Mouse (Mus musculus): Measurements from ENCODE around the gene Kif3a.

Kif3a gene

DNA sequence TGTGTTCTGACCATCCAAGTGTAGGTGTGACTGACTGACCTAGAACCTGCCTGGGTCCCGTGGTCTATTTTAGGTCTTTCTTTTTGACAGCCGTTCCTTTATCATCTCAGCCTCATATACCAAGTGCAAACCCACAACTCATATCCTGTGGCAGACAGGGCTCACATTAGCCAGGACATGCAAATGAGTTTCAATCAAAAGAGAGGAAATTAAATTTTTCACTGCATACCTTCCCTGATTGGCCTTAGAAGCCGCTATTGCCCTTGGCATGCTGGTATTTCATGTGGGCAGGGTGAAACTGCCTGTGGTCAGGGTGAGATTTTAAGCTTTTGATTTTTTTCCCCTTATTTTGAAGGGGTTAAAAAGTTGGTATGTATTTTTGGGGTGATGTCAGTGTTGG is 42.5 kb downstream of the Kif3a start:
- no peak for ATAC-seq (ENCODE audit: insufficient number of reproducible peaks, low FRiP score, low TSS enrichment)

DNA sequence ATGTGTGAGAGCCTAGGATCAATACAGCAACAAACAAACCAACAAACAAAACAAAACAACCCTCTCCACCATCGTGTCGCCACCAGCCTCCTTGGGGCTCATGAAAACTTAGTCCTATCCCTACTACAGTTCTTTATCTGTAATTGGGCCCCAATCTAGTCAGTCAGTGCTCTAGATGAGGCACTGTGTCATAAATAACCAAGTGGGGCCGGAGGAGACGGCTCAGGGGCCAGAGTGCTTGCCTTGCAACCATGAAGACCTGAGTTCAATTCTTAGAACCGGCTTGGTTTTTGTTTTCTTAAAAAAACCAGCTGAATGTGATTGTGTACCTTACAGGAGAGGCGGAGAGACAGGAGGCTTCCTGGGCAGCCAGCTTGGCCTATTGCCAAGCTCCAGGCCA is 48.0 kb downstream of the Kif3a start:
- ATAC-seq (ENCODE audit: insufficient number of reproducible peaks, low FRiP score, low TSS enrichment), result no peak

DNA sequence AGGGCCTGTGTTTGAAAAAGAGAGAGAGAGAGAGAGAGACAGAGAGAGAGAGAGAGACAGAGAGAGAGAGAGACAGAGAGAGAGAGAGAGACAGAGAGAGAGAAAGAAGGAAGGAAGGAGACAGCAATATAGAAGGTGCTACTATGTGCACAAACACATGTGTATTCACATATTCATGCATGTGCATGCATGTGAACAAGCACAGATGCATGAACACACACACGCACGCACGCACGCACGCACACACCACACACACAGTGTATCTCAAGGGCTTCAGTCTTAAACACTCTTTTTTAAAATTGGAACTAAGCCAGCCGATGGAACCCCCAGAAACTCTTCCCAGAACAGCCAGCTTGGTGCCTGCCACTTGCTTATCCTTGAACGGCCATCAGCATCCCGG is 48.4 kb downstream of the Kif3a start:
- no peak for ATAC-seq (ENCODE audit: insufficient number of reproducible peaks, low FRiP score, low TSS enrichment)

DNA sequence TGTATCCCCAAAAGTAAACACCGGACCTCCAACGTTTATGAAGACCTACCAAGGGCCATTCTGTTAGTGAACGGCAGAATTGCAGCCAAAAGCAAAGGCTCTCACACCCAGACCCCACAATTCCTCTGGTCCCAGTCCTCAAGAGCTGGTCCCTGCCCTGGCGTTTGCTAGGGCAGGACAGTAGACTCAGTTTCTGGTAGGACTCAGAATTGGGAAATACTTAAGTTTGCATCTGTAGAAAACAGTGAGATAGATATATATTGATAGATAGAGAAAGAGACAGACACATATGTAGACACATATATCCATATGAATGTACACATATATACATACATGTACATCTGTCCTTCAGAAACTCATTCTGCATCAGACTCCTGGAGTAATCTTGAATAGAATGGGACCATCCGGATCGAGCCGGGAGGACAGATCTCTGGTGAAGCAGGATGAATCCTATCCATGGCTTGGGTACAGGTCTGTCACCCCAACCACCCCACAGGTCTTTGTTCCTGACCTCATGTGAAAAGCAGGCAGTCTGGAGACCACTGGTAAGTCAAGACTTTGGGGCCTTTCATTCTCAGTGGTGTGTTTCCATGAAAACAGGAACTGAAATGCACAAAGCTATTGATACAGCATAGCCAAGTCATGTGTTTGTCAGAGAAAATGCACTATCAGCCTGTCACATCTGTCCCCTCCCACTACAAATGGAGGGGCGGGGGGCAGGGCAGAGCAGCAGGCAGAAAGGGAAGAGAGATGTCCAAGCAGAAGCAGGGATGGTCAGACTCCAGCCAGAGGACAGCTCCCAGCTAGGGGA is 49.8 kb downstream of the Kif3a start:
- no peak for ATAC-seq (ENCODE audit: insufficient number of reproducible peaks, low FRiP score, low TSS enrichment)

DNA sequence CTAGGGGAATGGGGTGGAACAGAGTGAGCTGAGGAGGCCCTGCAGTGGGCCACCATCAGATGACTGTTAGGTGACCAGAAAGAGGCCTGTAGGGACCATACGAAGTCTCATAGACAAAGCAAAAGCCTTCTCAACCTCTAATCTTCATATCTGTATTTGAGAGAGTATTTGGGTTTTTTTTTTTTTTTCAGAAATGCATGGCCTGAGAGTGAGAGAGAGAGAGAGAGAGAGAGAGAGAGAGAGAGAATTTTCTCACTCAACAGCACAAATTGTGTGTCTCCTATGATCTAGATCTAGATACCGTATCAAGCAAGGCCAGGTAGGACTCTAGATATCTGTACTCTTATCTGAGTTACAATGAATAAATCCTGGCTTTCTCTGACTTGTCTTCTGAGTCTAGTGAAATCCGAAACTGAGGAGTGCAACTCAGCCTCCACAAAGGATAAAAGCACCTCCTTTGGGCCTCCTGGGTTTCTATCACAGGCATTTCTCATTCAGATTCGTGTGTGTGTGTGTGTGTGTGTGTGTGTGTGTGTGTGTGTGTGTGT is 50.5 kb downstream of the Kif3a start:
- no peak for ATAC-seq (ENCODE audit: insufficient number of reproducible peaks, low FRiP score, low TSS enrichment)

DNA sequence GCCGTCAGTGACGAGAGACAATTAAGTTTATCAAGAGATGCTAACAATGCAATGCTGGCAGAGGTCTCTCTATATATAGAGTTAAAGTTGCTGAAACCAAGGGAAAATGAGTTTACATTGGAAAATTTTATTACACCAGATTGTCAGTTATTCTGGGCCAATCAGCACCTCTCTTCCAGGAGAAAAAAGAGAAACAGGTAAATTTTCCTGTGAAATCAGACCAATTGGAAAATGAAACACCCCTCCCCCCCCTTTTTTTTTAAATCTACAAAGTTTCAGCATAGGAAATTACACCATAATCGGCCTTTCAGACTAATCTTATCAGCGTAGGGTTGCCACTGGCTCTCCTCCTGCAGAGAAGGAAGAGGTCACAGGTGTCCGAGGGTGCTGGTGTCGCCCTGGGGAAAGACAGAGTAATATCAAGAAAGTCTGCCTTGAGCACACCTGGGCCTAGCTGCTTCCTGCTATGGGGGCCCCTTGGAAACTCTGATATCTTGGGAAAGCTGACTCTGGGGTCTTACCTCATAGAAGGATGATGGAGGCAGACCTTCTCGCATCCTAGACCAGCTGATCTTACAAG is 51.5 kb downstream of the Kif3a start, which contains the start of gene Il4:
Gene Il4, minus strand, starts transcription at position 51 of the 580 bp plus-strand sequence.
- no peak for ATAC-seq (ENCODE audit: insufficient number of reproducible peaks, low FRiP score, low TSS enrichment)

DNA sequence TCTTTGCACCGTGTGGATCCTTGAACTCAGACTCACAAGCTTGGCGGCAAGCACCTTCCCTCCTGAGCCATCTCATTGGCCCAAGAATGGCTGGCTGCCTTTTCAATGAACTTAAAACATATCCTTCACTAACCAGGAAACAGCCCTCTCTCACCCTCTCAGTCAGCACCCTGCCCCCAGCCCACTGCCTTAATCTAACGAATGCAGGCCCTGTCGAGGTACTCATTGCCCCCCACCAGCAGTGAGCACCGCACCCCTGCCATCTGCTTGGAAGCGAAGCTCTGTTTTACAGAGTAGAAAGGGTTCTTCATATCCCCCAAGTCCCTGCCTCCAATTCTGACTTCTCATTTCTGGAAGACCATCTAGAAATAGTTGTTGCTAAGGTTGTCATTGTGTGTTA is 52.2 kb downstream of the Kif3a start:
- no peak for ATAC-seq (ENCODE audit: insufficient number of reproducible peaks, low FRiP score, low TSS enrichment)

DNA sequence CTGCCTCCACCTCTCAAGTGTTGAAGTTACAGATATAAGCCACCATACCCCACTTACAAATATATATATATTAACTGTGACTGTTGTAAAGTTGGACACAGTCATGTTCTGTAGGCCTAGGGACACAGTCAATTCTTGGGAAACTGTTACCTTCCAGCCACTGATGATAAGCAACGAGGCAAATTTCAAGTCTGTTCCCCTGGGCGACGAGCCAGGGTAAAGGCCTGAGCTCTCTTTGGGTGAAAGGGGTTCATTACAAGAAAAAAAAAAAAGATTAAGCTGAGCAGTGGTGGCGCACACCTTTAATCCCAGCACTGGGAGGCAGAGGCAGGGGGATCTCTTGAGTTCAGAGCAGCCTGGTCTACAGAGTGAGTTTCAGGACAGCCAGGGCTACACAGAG is 52.9 kb downstream of the Kif3a start:
- ATAC-seq (ENCODE audit: insufficient number of reproducible peaks, low FRiP score, low TSS enrichment), result no peak

DNA sequence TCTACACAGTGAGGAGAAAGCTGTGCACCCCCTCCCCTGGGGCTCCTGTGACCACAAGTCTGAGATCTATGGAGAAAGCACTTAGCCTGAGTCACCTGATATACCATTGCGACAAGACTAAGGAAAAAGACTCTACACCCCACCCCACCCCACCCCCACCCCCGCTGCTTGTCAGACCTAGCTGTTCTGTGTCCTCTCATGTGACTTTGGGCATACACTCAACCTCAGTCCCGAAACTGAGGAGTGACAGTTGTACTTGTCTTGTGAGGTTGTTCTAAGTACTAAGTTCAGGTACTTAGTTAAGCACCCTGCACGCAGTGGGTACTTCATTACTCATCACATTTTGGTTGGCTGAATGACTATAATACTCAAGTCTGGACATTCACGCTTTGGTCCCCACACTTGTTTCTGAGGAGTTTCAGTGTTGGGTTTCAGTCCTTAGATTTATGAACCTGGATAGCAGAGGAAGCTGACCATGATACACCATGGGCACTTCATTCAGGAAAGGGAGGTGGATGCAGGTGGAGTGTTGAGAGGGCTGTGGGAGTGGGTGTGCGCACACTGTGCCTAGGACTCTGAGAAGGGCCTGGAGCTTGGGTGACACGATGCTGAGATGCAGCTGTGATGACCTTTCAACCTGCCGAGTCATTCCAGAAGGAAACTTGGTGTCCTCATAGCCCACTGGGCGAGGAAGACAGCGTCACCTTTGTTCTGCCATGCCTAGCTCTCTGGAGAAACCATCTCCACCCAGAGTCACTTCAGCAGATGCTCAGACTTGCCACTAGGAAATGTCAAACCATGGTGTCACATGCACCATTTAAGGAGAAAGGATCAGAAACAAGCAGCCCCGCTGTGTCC is 54.6 kb downstream of the Kif3a start:
- ATAC-seq (ENCODE audit: insufficient number of reproducible peaks, low FRiP score, low TSS enrichment), result no peak

DNA sequence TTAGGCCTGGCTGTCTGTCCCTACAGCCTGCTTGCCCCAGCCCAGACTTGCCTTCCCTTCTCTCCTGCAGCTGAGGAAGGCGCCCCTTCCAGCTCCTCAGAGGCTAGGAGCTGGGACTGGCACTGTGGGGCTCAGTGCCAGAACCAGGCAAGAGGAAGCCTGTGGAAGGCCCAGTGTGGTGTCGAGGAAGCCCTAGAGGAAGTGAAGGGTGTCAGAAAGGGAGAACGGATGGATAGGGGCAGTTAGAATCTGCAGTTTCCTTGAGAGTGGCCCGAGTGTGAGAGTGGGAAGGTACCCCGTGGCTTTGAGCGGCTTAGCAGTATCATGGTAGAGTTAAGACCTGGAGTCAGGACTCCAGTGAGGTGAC is 55.2 kb downstream of the Kif3a start:
- ATAC-seq (ENCODE audit: insufficient number of reproducible peaks, low FRiP score, low TSS enrichment), result no peak

DNA sequence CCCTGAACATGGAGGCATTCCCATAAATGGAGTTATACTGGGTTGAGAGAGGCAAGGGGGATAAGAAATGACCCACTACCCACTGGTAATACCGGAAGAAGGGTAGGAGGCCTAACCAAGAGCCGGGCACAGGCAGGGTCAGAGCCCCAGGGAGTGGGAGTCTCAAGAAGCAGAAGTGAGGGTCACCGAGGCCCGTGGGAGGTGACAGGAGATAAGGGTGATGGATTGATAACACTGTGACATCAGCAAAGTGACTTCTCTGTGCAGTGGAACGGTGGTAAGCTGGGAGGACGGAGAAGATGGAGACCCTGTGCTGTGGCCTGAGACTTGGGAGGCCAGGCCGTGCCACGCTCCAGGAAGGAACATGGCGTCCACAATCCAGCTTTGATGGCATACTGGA is 56.4 kb downstream of the Kif3a start:
- ATAC-seq (ENCODE audit: insufficient number of reproducible peaks, low FRiP score, low TSS enrichment), result no peak

DNA sequence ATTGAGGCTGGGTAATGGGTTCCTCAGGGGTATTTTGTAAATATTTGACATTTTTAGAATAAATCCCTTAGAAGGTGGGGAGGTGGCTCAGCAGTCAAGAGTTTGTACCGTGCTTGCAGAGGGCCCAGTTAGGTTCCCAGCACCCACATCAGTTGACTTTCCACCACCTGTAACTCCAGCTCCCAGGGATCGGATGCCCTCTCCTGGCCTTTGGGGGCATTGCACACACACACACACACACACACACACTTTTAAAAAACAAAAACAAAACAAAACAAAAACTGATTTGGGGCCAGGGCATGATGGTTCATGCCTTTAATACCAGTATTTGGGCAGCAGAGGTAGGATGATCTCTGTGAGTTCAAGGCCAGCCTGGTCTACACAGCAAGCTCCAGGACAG is 56.9 kb downstream of the Kif3a start:
- no peak for ATAC-seq (ENCODE audit: insufficient number of reproducible peaks, low FRiP score, low TSS enrichment)

DNA sequence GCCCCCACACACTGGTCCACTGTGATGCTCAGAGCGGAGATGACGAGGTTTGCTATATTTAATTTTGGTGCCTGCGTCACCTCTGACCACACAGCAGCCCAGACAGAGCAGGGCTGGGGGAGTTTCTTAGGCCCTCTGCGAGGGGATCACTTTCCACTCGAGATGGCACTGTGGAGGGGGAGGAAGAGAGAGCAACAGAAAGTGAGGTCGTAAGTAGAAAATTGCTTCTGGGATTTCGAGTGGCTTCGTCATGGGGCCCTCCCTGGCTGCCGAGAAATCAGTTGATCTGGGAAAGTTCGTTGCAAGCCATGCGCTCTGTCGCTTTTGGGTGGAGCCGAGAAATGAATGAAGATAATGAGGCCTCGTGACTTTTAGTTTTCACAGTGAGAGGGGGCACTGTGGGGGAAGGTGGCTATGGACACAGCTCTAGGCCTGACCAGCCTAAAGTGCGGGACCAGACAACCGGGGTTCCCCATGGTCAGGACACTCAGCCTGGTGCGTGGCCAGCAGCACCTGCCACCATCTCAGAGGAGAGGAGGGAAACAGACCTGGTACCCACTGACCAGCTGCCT is 59.7 kb downstream of the Kif3a start:
- ATAC-seq (ENCODE audit: insufficient number of reproducible peaks, low FRiP score, low TSS enrichment), result no peak

DNA sequence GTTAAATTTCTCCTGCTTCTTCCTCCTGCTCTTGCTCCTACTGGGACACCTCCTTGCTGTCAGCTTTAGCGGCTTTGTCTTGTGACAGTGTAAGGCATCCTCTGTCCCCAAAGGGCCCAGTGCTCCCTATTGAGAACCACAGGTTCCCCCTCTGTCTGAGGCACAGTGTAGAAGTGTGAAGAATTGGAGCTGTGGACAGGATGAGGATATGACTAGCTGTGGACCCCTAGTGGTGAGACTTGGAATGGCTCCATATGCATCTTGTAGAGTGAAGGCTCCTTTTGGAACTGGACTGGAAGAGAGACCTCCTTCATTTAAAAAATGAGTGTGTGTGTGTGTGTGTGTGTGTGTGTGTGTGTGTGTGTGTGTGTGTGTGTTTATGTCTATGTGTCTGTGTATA is 60.7 kb downstream of the Kif3a start:
- peak; percentile 64; the same call in 1 of the 2 replicates for ATAC-seq (ENCODE audit: insufficient number of reproducible peaks, low FRiP score, low TSS enrichment)

DNA sequence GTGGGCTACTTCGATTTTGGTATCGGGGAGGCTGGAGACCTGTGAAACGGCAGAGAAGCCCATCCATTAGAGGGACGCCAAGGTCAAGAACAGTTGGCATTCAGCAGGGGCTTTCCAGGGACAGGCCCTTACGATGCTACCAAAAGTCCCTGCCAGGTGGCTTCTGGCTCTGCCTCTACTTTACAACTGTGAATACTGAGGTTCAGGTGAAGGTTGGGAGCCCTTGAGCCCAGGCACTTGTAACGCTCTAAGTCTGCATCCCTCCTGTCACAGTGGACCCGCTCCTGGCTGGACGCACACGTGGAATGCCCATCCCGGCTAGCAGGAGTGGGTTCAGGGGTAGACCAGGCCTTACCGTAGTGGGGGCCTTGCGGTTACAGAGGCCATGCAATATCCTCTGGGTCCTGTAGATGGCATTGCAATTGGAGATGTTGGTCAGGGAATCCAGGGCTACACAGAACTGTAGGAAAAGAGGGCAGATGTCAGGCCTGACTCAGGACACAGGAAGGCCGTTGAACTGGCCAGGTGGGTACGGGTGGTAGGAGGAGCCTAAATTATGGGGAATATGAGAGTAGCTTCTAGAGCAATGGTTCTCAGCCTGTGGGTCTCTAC is 65.0 kb downstream of the Kif3a start:
- no peak for ATAC-seq (ENCODE audit: insufficient number of reproducible peaks, low FRiP score, low TSS enrichment)

DNA sequence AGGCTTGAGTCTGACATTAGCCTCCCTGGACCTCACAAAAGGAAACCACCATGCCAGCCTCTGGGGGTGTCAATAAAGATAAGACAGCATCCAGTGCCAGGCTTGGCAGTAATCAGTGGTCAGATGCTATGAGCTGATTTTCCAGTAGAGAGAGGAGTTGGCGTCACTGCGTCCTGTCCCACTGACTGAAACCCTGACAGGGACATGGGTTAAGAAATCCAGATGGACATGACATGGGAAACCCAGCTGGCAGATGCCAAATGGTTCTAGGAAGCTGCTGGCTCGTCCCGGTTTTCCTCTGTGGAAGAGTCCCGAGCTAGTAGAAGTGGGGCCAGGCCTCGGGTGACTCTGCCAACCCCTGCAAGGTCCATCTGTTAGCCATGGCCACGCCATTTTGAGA is 66.5 kb downstream of the Kif3a start:
- no peak for ATAC-seq (ENCODE audit: insufficient number of reproducible peaks, low FRiP score, low TSS enrichment)

DNA sequence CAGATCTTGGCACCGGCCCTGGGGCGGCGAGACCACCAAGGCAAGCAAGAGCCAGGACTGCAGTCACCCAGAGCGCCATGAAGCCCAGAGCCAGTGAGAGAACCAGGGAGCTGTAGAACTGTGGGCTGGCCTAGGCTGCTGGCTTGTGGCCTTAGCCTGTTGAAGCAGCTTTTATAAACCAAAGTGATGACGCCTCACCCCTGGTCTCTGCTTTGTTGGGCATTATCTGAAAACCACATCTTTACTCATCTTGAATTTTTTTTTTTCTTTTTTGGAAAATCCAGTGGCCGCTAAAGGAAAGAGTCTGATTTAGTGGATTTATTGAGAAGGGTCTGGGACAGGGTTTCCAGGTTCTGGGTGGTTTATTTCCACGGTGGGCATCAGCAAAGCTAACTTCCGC is 67.4 kb downstream of the Kif3a start, which contains the start of gene Il13:
Gene Il13, minus strand, starts transcription at position 147 of the 400 bp plus-strand sequence.
- no peak for ATAC-seq (ENCODE audit: insufficient number of reproducible peaks, low FRiP score, low TSS enrichment)

DNA sequence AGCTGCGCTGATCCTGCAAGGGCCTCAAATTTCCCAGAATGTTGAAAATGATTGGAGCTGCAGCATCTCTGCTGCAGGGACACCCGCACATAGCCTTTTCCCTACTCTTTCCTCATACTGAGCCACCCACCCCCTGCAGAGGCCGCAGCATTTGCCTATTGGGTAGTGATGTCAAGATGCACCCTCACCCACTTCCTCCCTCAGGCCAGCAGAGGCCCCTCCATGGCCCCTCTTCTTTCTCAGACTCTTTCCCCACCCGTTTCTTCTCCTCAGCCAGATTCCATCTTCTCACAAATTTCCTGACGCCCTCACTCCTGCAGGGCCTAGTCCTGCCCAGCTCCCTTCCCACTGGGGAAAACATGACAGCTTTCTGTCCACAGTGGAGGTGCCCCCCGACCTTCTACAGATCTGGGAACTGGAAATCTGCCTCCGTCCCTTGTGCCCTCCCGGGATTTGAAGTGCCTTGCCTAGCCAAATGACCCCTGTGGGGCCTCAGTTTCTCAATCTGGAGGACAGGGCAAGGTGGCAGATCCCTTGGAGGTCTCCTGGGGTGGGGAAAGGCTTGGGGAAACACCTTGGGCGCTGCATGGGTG is 68.5 kb downstream of the Kif3a start:
- no peak for ATAC-seq (ENCODE audit: insufficient number of reproducible peaks, low FRiP score, low TSS enrichment)

DNA sequence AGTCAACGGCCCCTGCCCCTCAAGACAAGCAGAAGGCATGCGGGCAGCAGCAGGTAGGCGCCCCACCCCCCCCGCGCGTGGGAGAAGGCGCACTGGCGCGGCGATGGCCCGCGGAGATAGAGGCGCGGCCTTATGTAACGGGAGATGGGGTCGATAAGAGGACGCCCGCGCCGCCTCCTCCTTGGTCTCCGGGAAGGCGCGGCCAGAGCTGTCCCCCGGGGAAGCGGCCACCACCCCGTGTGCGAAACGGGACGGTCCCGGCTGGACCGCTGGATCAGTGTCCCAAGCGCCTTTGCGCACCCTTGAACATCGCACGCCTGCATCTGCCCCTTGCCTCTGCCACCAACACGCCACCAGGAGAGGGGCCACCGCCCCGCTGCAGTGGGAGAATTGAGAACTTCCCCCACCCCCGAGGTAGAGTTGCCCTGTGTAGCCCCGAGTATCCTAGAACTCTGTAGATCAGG is 69.0 kb downstream of the Kif3a start:
- no peak for ATAC-seq (ENCODE audit: insufficient number of reproducible peaks, low FRiP score, low TSS enrichment)

Data from cerebellum, adult (tissue).